Mouse (Mus musculus) kidney, embryonic 14.5 days (tissue): ENCODE data around the gene Gm28042. TPM values are rescaled to one million over a fixed set of nuclear protein-coding genes. Genes with fewer than 3 reads are reported as not detected.

Experiments used
- ATAC-seq: fragments of 200-750 bp; cut with Nextera tagmentation; 2 replicates; pipeline ENCODE4 v1.8.0; 2017; ENCODE audit warnings: moderate number of reproducible peaks, mild to moderate bottlenecking, moderate TSS enrichment, moderate library complexity; ENCODE audit not compliant: low FRiP score, low TSS enrichment
- H3K27ac ChIP-seq: fragments of 300-500 bp; sonication (generic); 2 replicates; pipeline ENCODE4 v1.5.1; 2014; ENCODE audit warnings: low read depth, mild to moderate bottlenecking, low read length, moderate library complexity, mixed read lengths
- H3K27me3 ChIP-seq: fragments of 300-500 bp; sonication (generic); 2 replicates; pipeline ENCODE4 v1.6.1; 2014; ENCODE audit warnings: mild to moderate bottlenecking, low read length; ENCODE audit not compliant: control insufficient read depth, insufficient read depth
- H3K36me3 ChIP-seq: fragments of 300-500 bp; sonication (generic); 2 replicates; pipeline ENCODE4 v1.6.1; 2014; ENCODE audit warnings: low read length, mixed read lengths; ENCODE audit not compliant: control insufficient read depth, insufficient read depth
- H3K4me1 ChIP-seq: fragments of 300-500 bp; sonication (generic); 2 replicates; pipeline ENCODE4 v1.6.1; 2014; ENCODE audit warnings: low read length, mixed read lengths; ENCODE audit not compliant: control insufficient read depth, insufficient read depth
- H3K4me2 ChIP-seq: fragments of 300-500 bp; sonication (generic); replicated peaks from 2 replicates; pipeline ENCODE4 v1.6.1; 2014; ENCODE audit warnings: low read depth, mild to moderate bottlenecking, low read length
- H3K4me3 ChIP-seq: fragments of 300-500 bp; sonication (generic); 2 replicates; pipeline ENCODE4 v1.5.1; 2014; ENCODE audit warnings: mild to moderate bottlenecking, low read length
- H3K9ac ChIP-seq: fragments of 300-500 bp; sonication (generic); 2 replicates; pipeline ENCODE4 v1.6.1; 2014; ENCODE audit warnings: low read depth, mild to moderate bottlenecking, low read length, moderate library complexity
- H3K9me3 ChIP-seq: fragments of 300-500 bp; sonication (generic); 2 replicates; pipeline ENCODE4 v1.6.1; 2016; ENCODE audit warnings: low read length; ENCODE audit not compliant: control insufficient read depth
- WGBS: fragments of 180-500 bp; shearing (Covaris S2); extraction: QIAGEN DNeasy Blood & Tissue Kit; methylation state at CpG from one replicate; pipeline ENCODE4 v1.1.7; 2014; 5-methylcytosine and 5-hydroxymethylcytosine counted together
- polyA plus RNA-seq: library from polyadenylated mRNA; unstranded; fragments of >200 nt; fragmentation: Nextera tagmentation; extraction: Ambion mirVana; gene quantifications from 2 replicates; pipeline ENCODE4 v1.2.1, GENCODE M21; 2014

The Gm28042 gene
- polyA plus RNA-seq, 1 experiment from 2014 or later, result 3.5 TPM

DNA sequence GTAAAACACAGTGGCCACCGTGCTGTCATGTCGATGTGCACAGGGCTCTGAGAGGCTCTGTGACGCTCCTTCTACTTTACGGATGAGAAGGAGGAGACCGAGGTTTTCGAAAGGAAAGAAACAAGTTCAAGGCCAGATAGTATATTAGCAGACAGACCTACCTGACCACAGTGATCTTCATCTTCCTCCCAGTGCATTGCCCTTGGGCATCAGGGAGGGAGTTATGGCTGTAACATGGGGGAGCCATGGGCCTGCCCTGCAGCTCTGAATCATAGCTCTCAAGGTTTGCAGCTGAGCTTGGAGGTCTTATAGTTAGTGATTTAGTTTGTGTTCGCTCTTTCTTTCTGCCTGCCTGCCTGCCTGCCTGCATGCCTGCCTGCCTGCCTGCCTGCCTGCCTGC lies 20.6 kb upstream of the Gm28042 start:
- Histone ChIP-seq H3K9ac (no peak overlapping the region), H3K27me3 (no peaks in the 10 kb centered on the region), H3K36me3 (no peaks in the 10 kb centered on the region), H3K4me1 (0 out of 2 replicates have a peak, but pooled peaks cover under 1% of the 10 kb centered on the region), H3K27ac (no peak overlapping the region), H3K9me3 (no peaks in the 10 kb centered on the region), H3K4me2 (no peak overlapping the region), H3K4me3 (no peak overlapping the region)
- ATAC-seq, result no peak
- WGBS, result 95% methylated on average over 7 of the region's 7 CpGs

DNA sequence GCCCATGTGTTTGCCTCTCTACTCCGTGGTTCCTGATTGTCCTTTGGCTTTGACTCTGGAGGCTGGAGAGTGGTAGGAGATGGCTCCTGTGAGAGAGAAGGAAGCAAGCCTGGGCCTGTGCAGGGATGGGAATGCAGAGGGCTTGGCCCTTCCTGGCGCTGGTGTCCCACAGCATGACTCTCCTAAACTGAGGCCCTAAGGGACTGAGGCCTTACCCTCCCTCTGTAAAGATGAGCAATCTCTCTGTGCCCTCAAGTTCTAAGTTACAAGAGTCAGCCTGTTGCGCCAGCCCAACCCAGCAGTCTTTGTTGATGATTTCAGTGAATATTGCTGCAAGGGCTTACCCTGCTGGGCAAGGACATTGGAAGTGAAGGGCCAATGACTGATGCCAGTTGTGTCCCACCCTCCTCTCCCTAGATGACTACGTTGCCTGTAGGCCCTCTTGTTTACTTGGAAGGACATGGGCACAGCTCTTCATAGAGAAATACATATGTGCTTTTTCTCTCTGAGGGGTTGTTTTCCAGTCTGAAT lies 19.5 kb upstream of the Gm28042 start:
- Histone ChIP-seq H3K27ac (no peak overlapping the region), H3K9me3 (no peaks in the 10 kb centered on the region), H3K4me2 (no peak overlapping the region), H3K4me3 (no peak overlapping the region), H3K9ac (no peak overlapping the region), H3K4me1 (no peaks in the 10 kb centered on the region), H3K36me3 (0 out of 2 replicates have a peak, but pooled peaks cover under 1% of the 10 kb centered on the region), H3K27me3 (no peaks in the 10 kb centered on the region)
- no peak for ATAC-seq
- WGBS, result 82% methylated on average over 4 of the region's 4 CpGs

DNA sequence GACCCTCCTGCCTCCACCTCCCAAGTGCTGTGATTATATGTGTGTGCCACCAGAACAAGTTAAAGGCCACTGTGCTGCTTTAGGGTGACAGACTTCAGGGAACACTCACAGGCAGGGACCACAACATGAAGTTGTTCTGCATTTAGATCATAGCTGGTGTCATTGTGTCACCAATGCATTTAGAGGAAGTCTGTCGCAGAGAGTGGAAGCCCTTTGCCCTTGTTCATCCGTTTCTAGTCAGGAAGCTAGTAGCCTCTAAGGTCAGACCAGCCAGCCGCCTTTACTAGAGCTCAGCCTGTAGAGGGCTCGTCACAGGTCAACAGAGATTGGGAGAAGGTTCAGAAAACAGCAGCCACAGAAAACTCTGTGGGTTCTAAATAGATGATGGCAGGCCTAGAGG lies 18.6 kb upstream of the Gm28042 start:
- 26% methylated on average over 4 of the region's 4 CpGs for WGBS
- H3K27me3 ChIP-seq, result no peaks in the 10 kb centered on the region
- H3K9ac ChIP-seq, result no peak overlapping the region
- peaks cover 7% of the 10 kb centered on the region; the same call in 1 of the 2 replicates for H3K36me3 ChIP-seq
- no peaks in the 10 kb centered on the region for H3K4me1 ChIP-seq
- no peaks in the 10 kb centered on the region for H3K9me3 ChIP-seq
- no peak overlapping the region for H3K27ac ChIP-seq
- H3K4me2 ChIP-seq, result no peak overlapping the region
- H3K4me3 ChIP-seq, result no peak overlapping the region
- ATAC-seq, result no peak

DNA sequence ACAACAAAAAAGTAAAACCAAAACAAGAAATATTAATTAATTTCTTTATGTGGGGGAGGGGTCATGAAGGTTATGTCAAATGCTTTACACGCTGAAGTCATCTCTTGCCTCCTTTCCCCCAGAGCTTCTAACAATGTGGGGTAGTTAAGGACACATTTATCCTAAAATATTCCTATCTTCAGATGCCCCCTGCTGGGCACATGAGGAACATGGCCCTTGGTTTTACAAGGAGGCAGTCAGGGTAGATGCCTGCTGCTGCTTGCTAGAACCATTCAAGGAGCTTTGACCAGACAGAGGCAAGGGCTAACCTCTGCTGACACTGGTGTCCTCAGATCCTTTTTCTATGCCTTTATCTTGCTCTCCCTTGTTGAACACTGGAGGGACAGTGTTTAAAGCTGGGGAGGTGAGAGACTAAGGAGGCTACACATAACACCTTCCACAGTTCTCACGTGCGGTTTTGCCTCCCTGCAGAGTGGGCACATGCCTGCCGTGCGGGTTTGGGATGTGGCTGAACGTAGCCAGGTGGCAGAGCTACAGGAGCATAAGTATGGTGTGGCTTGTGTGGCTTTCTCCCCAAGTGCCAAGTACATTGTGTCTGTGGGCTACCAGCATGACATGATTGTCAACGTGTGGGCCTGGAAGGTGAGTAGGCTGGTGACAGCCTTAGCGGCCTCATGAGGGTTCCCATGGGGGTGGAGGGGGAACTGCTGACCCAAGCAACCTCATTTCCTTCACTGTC lies 15.7 kb upstream of the Gm28042 start:
- Histone ChIP-seq H3K4me3 (no peak overlapping the region), H3K4me1 (no peaks in the 10 kb centered on the region), H3K9ac (no peak overlapping the region), H3K27ac (no peak overlapping the region), H3K9me3 (no peaks in the 10 kb centered on the region), H3K36me3 (peaks cover 28% of the 10 kb centered on the region), H3K4me2 (no peak overlapping the region), H3K27me3 (no peaks in the 10 kb centered on the region)
- 83% methylated on average over 8 of the region's 8 CpGs for WGBS
- ATAC-seq, result 0 out of 2 replicates have a peak, but pooled peaks have one; percentile 49

DNA sequence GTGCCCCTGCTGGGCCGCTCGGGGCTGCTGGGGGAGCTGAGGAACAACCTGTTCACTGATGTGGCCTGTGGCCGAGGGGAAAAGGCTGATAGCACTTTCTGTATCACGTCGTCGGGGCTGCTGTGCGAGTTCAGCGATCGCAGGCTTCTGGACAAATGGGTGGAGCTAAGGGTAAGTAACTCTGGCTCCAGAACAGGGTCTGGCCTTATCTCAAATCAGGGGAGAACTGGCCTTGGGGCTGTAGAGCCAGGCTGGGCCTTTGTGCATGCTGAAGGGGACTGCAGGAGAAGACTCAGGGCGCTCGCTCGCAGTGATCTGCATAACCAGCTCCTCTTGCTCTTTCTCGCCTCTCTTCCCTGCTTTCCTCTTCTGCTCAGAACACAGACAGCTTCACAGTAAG lies 14.4 kb upstream of the Gm28042 start:
- 70% methylated on average over 13 of the region's 13 CpGs for WGBS
- Histone ChIP-seq H3K27ac (no peak overlapping the region), H3K4me1 (no peaks in the 10 kb centered on the region), H3K36me3 (peaks cover 39% of the 10 kb centered on the region), H3K27me3 (no peaks in the 10 kb centered on the region), H3K9me3 (no peaks in the 10 kb centered on the region), H3K4me2 (no peak overlapping the region), H3K9ac (no peak overlapping the region), H3K4me3 (no peak overlapping the region)
- no peak for ATAC-seq

DNA sequence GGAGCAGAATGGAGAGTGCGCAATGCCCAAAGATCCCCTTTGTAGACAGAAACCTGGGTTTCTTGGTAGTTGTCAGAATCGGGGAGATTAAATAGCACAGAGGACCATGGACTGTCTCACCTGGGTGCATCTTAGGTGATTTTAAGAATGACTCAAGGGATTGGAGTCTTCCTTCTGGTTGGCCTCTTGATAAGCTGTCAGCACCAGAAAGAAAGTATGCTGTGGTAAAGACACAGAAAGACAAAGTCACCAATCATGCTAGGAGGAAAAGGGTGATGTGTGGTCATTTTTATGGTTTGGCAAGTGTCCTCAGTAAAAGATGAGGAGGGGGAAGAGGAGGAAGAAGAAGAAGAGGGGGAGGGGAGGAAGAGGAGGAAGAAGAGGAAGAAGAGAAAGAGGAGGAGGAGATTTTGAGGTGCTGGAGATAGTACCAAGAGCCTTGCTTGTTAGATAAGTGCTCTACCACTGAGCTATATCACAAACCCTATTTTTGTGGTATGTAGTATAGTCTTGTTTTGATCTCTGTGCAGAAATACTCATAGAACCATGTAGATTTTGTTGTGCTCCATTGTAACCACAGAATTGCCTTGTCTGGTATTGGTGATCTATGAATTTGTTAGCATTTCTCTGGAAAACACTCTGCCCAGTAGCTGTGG lies 13.3 kb upstream of the Gm28042 start:
- no peak overlapping the region for H3K27ac ChIP-seq
- peaks cover 49% of the 10 kb centered on the region for H3K36me3 ChIP-seq
- no peak for ATAC-seq
- H3K9ac ChIP-seq, result no peak overlapping the region
- no peaks in the 10 kb centered on the region for H3K4me1 ChIP-seq
- no peak overlapping the region for H3K4me3 ChIP-seq
- no peaks in the 10 kb centered on the region for H3K27me3 ChIP-seq
- H3K4me2 ChIP-seq, result no peak overlapping the region
- no peaks in the 10 kb centered on the region for H3K9me3 ChIP-seq
- WGBS, result 91% methylated on average over 2 of the region's 2 CpGs

DNA sequence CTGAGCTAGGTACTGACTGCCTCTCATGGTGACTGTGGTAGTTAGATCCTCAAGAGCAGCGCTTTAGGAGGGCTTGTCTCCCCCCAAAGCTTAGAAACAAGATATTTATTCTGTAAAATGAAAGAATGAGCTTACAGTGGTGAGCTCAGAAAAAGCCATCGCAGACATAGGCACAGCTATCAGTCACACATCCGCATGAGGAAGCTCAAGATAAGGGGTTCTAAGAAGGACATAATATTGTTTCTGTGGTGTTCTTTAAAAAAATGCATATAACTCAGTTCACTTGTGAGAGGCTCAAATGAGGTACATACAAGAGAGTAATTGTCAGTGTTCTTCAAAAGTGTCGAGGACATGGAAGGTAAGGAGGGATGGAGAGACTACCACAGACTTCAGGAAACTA lies 11.4 kb upstream of the Gm28042 start:
- no peaks in the 10 kb centered on the region for H3K9me3 ChIP-seq
- H3K27ac ChIP-seq, result no peak overlapping the region
- no peak for ATAC-seq
- H3K27me3 ChIP-seq, result no peaks in the 10 kb centered on the region
- H3K4me2 ChIP-seq, result no peak overlapping the region
- H3K4me1 ChIP-seq, result no peaks in the 10 kb centered on the region
- no peak overlapping the region for H3K9ac ChIP-seq
- H3K36me3 ChIP-seq, result peaks cover 64% of the 10 kb centered on the region
- 94% methylated on average over 4 of the region's 4 CpGs for WGBS
- H3K4me3 ChIP-seq, result no peak overlapping the region

DNA sequence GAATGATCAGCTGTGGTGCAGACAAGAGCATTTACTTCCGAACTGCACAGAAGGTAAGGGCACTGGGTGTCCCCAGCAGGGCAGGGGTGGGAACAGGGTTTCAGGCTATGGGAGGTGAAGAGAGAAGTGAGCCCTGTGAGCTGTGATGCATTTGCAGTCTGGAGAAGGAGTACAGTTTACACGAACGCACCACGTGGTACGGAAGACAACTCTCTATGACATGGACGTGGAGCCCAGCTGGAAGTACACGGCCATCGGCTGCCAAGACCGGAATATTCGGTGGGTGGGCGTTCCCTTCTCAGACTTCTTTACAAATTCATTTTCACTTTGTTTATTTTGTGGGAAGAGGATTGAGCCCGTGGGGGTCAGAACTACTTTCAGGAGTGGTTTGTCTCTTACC lies 9.7 kb upstream of the Gm28042 start:
- H3K4me2 ChIP-seq, result no peak overlapping the region
- H3K4me1 ChIP-seq, result no peaks in the 10 kb centered on the region
- H3K27me3 ChIP-seq, result no peaks in the 10 kb centered on the region
- no peak for ATAC-seq
- H3K9ac ChIP-seq, result no peak overlapping the region
- no peaks in the 10 kb centered on the region for H3K9me3 ChIP-seq
- no peak overlapping the region for H3K27ac ChIP-seq
- H3K36me3 ChIP-seq, result peaks cover 81% of the 10 kb centered on the region
- H3K4me3 ChIP-seq, result no peak overlapping the region
- WGBS, result 92% methylated on average over 12 of the region's 12 CpGs

DNA sequence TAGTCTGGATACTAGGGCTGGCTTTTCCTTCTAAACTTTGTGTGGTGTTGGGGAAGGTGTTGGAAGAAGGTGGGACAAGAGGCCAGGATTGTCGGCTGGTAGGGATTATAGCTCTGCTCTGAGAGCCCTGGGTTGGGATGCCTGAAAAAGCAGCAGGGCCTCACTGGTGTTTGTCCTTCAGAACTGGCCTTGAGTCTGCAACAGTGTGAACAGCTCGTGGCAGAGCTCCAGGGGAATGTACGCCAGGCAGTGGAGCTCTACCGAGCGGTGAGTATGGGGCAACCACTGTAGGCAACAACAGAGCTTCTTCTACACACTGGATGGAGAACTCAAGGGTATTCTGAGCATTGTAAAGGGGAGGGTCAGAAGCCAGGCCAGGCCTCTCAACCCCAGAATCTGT lies 3.0 kb upstream of the Gm28042 start:
- peaks cover 60% of the 10 kb centered on the region for H3K36me3 ChIP-seq
- 81% methylated on average over 5 of the region's 5 CpGs for WGBS

More for the DNA sequence above, 3.0 kb upstream of the Gm28042 start:
- Histone ChIP-seq H3K27ac (no peak overlapping the region), H3K9me3 (no peaks in the 10 kb centered on the region), H3K4me3 (no peak overlapping the region), H3K9ac (no peak overlapping the region), H3K27me3 (no peaks in the 10 kb centered on the region), H3K4me1 (peaks cover 4% of the 10 kb centered on the region; the same call in 1 of the 2 replicates), H3K4me2 (no peak overlapping the region)
- no peak for ATAC-seq
